Mouse (Mus musculus) pancreas, adult 10 weeks (tissue): Measurements from ENCODE around the gene Setd6. TPM values are rescaled to one million over a fixed set of nuclear protein-coding genes. Genes with fewer than 3 reads are reported as not detected.

Experiments used
- polyA plus RNA-seq: library from polyadenylated mRNA; stranded (reverse); fragments of 350-450 nt; fragmentation: Illumina TruSeq; extraction: RNeasy Lipid Tissue Mini Kit (QIAGEN cat#74804); gene quantifications from one replicate; pipeline ENCODE4 v1.2.3, GENCODE M21; 2015; ENCODE audit warnings: low read depth, low replicate concordance; ENCODE audit not compliant: insufficient read depth

Gene Setd6
- polyA plus RNA-seq, result 19.3 TPM

DNA sequence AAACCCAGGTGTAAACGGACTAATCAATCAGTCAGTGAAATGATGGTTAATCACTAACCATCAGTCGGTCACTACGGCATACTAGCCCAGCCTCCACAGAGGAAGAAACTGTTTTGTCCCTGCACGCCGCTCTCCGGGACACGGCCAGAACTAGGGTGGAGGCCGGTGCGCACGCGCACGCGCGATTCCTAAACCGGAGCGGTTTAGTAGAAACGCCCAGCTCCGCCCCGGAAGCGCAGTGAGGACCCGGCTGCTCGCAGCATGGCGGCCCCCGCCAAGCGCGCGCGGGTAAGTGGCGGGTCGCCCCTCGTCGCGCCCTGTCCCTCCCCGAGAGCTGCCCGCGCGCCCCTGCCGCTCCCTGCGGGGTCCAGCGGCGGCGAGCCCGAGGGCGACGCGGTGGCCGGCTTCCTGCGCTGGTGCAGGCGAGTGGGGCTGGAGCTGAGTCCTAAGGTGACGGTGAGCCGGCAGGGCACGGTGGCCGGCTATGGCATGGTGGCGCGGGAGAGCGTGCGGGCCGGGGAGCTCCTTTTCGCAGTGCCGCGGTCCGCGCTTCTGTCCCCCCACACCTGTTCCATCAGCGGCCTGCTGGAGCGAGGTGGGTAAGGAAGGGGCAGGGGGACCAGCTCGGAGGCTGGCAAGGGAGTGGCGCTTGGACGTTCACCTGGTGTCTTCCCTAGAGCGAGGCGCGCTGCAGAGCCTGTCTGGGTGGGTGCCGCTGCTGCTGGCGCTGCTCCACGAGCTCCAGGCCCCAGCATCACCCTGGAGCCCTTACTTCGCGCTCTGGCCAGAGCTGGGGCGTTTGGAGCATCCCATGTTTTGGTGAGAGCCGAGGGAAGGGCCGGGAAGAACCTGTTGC lies at the start of gene Setd6:
Setd6 (plus strand) TSS at position 206 of the 856 bp plus-strand sequence.

DNA sequence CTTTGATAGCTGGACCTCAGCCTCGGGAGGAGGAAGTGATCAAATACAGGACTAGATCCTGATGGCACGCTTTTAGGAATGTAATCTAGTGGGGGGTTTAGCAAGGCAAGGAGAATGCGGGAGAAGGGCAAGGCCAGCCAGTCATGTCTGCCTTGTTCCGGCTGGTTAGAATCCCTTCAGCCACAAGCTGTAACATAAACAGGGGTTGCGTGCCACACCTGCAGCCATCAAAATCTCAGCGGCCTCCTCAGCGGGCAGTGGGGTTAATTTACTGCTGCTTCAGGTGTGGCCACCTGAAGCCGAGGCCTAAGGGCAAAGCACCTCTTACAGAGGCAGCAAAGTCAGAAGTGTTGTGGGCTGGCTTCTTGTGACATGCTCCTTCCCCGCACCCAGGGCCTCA lies 39.0 kb upstream of the Setd6 start, which contains the start of gene Ndrg4:
Ndrg4 (plus strand) TSS at position 350 of the 400 bp plus-strand sequence.

Other genes starting within 250 kb of the Setd6 start
- 7.5 TPM for gene Csnk2a2, start 225.8 kb upstream of the Setd6 start, polyA plus RNA-seq
- gene Ccdc113, start 181.8 kb upstream of the Setd6 start, polyA plus RNA-seq, result not detected
- not detected for gene Prss54, start 139.5 kb upstream of the Setd6 start, polyA plus RNA-seq
- 0.74 TPM for gene Gins3, start 82.4 kb upstream of the Setd6 start, polyA plus RNA-seq
- 2.7 TPM for gene Ndrg4, start 38.9 kb upstream of the Setd6 start, polyA plus RNA-seq
- gene Cnot1, start 91.6 kb downstream of the Setd6 start, polyA plus RNA-seq, result 14.4 TPM
- gene Sap18b, start 109.5 kb downstream of the Setd6 start, polyA plus RNA-seq, result 13.1 TPM
- 7.2 TPM for gene Slc38a7, start 137.7 kb downstream of the Setd6 start, polyA plus RNA-seq
- gene Got2, start 172.7 kb downstream of the Setd6 start, polyA plus RNA-seq, result 12.5 TPM